Mouse (Mus musculus) heart, embryonic 11.5 days (tissue): ENCODE measurements at regions not wholly inside any gene's neighbourhood (a gene's known extent, or its start where the extent isn't known, plus 50 kb on each side); places are given as distances from the start of the nearest gene placed in this dataset.
"Not testable (repeated sequence)": the region's sequence is repeated elsewhere in the genome, so short reads cannot be mapped to it uniquely, and the experiment has no call there.

Experiments
- ATAC-seq: fragments of 200-750 bp; cut with Nextera tagmentation; replicated peaks from 2 replicates; pipeline ENCODE4 v1.8.0; 2017; ENCODE audit warnings: moderate library complexity; ENCODE audit not compliant: insufficient number of reproducible peaks, low FRiP score, low TSS enrichment
- H3K27ac ChIP-seq: fragments of 300-500 bp; sonication (generic); 2 replicates; pipeline ENCODE4 v1.5.1; 2014; ENCODE audit warnings: mild to moderate bottlenecking, low read depth, low read length
- H3K27me3 ChIP-seq: fragments of 300-500 bp; sonication (generic); 2 replicates; pipeline ENCODE4 v1.6.1; 2014; ENCODE audit warnings: mild to moderate bottlenecking, low read length, mixed read lengths; ENCODE audit not compliant: control insufficient read depth, insufficient read depth
- H3K36me3 ChIP-seq: fragments of 300-500 bp; sonication (generic); 2 replicates; pipeline ENCODE4 v1.6.1; 2014; ENCODE audit warnings: mild to moderate bottlenecking, low read length, moderate library complexity, mixed read lengths; ENCODE audit not compliant: control insufficient read depth, insufficient read depth
- H3K4me1 ChIP-seq: fragments of 300-500 bp; sonication (generic); 2 replicates; pipeline ENCODE4 v1.6.1; 2014; ENCODE audit warnings: low read length; ENCODE audit not compliant: control insufficient read depth, insufficient read depth
- H3K4me2 ChIP-seq: fragments of 300-500 bp; sonication (generic); 2 replicates; pipeline ENCODE4 v1.6.1; 2014; ENCODE audit warnings: mild to moderate bottlenecking, moderate library complexity
- H3K4me3 ChIP-seq: fragments of 300-500 bp; sonication (generic); 2 replicates; pipeline ENCODE4 v1.5.1; 2014; ENCODE audit warnings: low read depth, low read length
- H3K9ac ChIP-seq: fragments of 300-500 bp; sonication (generic); 2 replicates; pipeline ENCODE4 v1.6.1; 2014; ENCODE audit warnings: mild to moderate bottlenecking, low read depth, low read length, moderate library complexity
- H3K9me3 ChIP-seq: fragments of 300-500 bp; sonication (generic); replicated peaks from 2 replicates; pipeline ENCODE4 v1.6.1; 2016; ENCODE audit warnings: low read length; ENCODE audit not compliant: control insufficient read depth
- WGBS: fragments of 180-500 bp; shearing (Covaris S2); extraction: QIAGEN DNeasy Blood & Tissue Kit; methylation state at CpG from one replicate; pipeline ENCODE4 v1.1.7; 2014; ENCODE audit not compliant: insufficient replicate concordance; 5-methylcytosine and 5-hydroxymethylcytosine counted together

- 75% methylated on average over 5 of the region's 5 CpGs for WGBS
- no peak overlapping the region for H3K9ac ChIP-seq
- H3K27me3 ChIP-seq, result no peaks in the 10 kb centered on the region
- no peak overlapping the region for H3K4me2 ChIP-seq
- no peak overlapping the region for H3K27ac ChIP-seq
- no peak for ATAC-seq
- no peaks in the 10 kb centered on the region for H3K4me1 ChIP-seq
- no peak overlapping the region for H3K4me3 ChIP-seq
- no peaks in the 10 kb centered on the region for H3K36me3 ChIP-seq
- H3K9me3 ChIP-seq, result no peaks in the 10 kb centered on the region
Measured at GRCm38 (mm10) chr3:40320319-40320718, 210.8 kb upstream of the Intu start.

DNA sequence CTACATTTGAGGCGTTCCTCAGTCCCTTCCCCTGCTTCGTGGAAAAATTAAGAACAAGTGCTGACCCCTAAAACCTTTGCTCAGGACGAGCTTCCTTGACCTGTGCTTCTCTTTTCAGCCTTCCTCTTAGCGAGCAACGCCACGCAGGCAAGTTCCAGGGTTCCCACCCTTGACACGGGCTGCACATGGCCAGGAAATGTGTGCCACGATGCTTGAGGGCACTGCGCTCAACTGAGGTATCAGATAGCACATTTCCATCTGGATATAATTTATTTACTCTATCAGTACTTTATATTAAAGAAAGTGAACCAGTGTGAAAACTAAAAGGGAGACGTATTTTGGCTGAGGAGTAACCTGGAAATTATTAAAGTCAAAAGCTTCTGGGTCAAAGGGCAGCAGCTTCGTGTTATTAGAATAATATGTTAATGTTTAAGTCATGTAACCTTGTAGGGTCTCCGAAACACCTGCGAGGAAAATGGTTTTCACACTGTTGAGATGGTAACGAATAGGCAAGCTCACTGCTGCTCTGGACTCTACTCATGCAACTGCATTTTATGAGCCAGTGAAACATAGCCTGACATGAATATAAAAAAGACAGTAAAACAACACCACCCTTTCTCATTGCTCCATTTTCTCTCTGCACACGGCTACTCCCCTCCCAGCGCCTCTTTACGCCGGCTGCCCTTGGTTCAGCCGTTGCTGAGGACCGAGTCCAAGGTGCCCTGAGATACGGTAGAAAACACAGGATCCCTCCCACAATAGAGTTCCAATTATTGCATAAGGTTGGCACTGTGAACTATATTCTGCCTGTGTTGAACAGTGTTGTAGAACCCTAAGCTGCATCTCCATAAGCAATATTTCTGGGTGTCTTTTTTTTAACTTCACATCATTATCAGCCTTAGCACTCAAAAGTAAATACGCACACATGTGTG, 204.9 kb upstream of the Intu start:
- no peak overlapping the region for H3K4me3 ChIP-seq
- ATAC-seq, result no peak
- H3K27ac ChIP-seq, result no peak overlapping the region
- H3K4me1 ChIP-seq, result no peaks in the 10 kb centered on the region
- no peaks in the 10 kb centered on the region for H3K9me3 ChIP-seq
- whole genome bisulfite sequencing, result 79% methylated on average over 22 of the region's 22 CpGs
- no peaks in the 10 kb centered on the region for H3K27me3 ChIP-seq
- no peak overlapping the region for H3K9ac ChIP-seq
- H3K4me2 ChIP-seq, result no peak overlapping the region
- no peaks in the 10 kb centered on the region for H3K36me3 ChIP-seq

GRCm38 (mm10) chr3:40339492-40340030, 191.5 kb upstream of the Intu start:
- Histone ChIP-seq H3K27ac (no peak overlapping the region), H3K36me3 (no peaks in the 10 kb centered on the region), H3K9me3 (no peaks in the 10 kb centered on the region), H3K4me2 (no peak overlapping the region), H3K4me3 (no peak overlapping the region), H3K9ac (no peak overlapping the region), H3K4me1 (no peaks in the 10 kb centered on the region), H3K27me3 (no peaks in the 10 kb centered on the region)
- WGBS, result 79% methylated on average over 5 of the region's 5 CpGs
- ATAC-seq, result no peak

- H3K36me3 ChIP-seq, result no peaks in the 10 kb centered on the region
Measured at GRCm38 (mm10) chr3:40355103-40355502, 176.0 kb upstream of the Intu start.

GRCm38 (mm10) chr3:40368421-40368820, 162.7 kb upstream of the Intu start:
- Histone ChIP-seq H3K27ac (no peak overlapping the region), H3K9ac (no peak overlapping the region), H3K9me3 (no peaks in the 10 kb centered on the region), H3K36me3 (no peaks in the 10 kb centered on the region), H3K4me2 (no peak overlapping the region), H3K27me3 (no peaks in the 10 kb centered on the region), H3K4me1 (no peaks in the 10 kb centered on the region), H3K4me3 (no peak overlapping the region)
- ATAC-seq, result no peak
- WGBS, result 81% methylated on average over 4 of the region's 4 CpGs

More at GRCm38 (mm10) chr3:40355103-40355502, 176.0 kb upstream of the Intu start:
- WGBS, result 74% methylated on average over 4 of the region's 4 CpGs
- no peak overlapping the region for H3K27ac ChIP-seq
- H3K4me1 ChIP-seq, result no peaks in the 10 kb centered on the region
- H3K9me3 ChIP-seq, result no peaks in the 10 kb centered on the region
- ATAC-seq, result no peak
- H3K27me3 ChIP-seq, result no peaks in the 10 kb centered on the region
- no peak overlapping the region for H3K9ac ChIP-seq
- H3K4me2 ChIP-seq, result no peak overlapping the region
- H3K4me3 ChIP-seq, result no peak overlapping the region

- 54% methylated on average over 7 of the region's 7 CpGs for WGBS
- no peak overlapping the region for H3K27ac ChIP-seq
- H3K9ac ChIP-seq, result no peak overlapping the region
- no peaks in the 10 kb centered on the region for H3K9me3 ChIP-seq
- no peaks in the 10 kb centered on the region for H3K4me1 ChIP-seq
- H3K27me3 ChIP-seq, result no peaks in the 10 kb centered on the region
- no peak for ATAC-seq
- no peak overlapping the region for H3K4me3 ChIP-seq
- no peaks in the 10 kb centered on the region for H3K36me3 ChIP-seq
- no peak overlapping the region for H3K4me2 ChIP-seq
Measured at GRCm38 (mm10) chr3:40371411-40371810, 159.7 kb upstream of the Intu start.

- H3K4me3 ChIP-seq, H3K36me3 ChIP-seq, H3K27me3 ChIP-seq, H3K9me3 ChIP-seq, H3K4me1 ChIP-seq, H3K27ac ChIP-seq, H3K9ac ChIP-seq, ATAC-seq, H3K4me2 ChIP-seq: not testable (repeated sequence)
Measured at GRCm38 (mm10) chr3:40376220-40376619, 154.9 kb upstream of the Intu start.

DNA sequence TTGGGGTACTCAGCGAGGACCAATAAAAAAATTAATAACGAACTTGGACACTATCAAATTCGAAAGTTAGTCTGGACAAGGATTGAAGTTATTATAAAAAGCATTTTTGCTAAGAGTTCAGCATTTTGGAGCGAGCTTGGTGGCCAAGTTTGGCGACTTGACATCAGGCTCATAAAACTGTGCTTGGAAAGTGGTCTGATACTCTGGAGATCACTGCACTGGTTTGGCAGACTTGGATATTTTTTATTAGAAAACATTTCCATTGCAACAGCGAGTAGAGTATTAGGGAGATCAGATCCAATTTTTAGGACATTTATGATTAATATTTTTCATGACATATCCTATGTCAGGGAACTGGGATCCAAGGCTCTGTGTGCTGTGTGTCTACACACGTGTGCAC, 153.7 kb upstream of the Intu start:
- Histone ChIP-seq H3K4me2 (no peak overlapping the region), H3K9ac (no peak overlapping the region), H3K4me1 (no peaks in the 10 kb centered on the region), H3K36me3 (no peaks in the 10 kb centered on the region), H3K4me3 (no peak overlapping the region), H3K9me3 (no peaks in the 10 kb centered on the region), H3K27me3 (no peaks in the 10 kb centered on the region), H3K27ac (no peak overlapping the region)
- 75% methylated on average over 7 of the region's 7 CpGs for WGBS
- no peak for ATAC-seq

DNA sequence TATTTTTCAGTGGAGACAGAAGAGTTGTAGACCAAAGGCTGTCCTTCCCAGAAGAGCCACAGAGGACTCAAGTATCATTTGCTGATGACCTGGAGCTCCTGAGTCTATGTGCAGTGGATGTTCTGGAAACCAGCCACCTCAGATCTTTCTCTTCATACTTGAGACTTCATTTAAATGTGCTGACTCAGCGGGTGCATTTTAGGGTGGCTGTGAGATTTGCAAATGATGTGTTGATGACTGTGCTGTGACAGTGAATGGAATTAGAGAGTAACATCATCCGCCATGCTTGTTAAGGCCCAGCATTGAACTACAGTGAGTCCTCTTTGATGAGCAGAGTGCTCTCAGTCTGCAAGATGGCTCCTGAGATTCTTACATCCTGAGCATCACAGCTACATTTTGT, 152.0 kb upstream of the Intu start:
- no peak for ATAC-seq
- H3K4me1 ChIP-seq, result no peaks in the 10 kb centered on the region
- H3K36me3 ChIP-seq, result no peaks in the 10 kb centered on the region
- H3K4me2 ChIP-seq, result no peak overlapping the region
- no peak overlapping the region for H3K9ac ChIP-seq
- no peaks in the 10 kb centered on the region for H3K27me3 ChIP-seq
- H3K27ac ChIP-seq, result no peak overlapping the region
- 75% methylated on average over 2 of the region's 2 CpGs for WGBS
- no peaks in the 10 kb centered on the region for H3K9me3 ChIP-seq
- H3K4me3 ChIP-seq, result no peak overlapping the region
